Mouse (Mus musculus) right cerebral cortex, postnatal 36 days (tissue): ENCODE data around the gene Cdk2.
"Not testable (repeated sequence)": the region's sequence is repeated elsewhere in the genome, so short reads cannot be mapped to it uniquely, and the experiment has no call there.

Experiments
- DNase-seq, 2 experiments: peaks; one replicate each; pipeline ENCODE4 v3.0.0; 2022; ENCODE audit warnings: low spot score in 2 of 2, mixed read lengths in 1 of 2

Cdk2 gene

DNA sequence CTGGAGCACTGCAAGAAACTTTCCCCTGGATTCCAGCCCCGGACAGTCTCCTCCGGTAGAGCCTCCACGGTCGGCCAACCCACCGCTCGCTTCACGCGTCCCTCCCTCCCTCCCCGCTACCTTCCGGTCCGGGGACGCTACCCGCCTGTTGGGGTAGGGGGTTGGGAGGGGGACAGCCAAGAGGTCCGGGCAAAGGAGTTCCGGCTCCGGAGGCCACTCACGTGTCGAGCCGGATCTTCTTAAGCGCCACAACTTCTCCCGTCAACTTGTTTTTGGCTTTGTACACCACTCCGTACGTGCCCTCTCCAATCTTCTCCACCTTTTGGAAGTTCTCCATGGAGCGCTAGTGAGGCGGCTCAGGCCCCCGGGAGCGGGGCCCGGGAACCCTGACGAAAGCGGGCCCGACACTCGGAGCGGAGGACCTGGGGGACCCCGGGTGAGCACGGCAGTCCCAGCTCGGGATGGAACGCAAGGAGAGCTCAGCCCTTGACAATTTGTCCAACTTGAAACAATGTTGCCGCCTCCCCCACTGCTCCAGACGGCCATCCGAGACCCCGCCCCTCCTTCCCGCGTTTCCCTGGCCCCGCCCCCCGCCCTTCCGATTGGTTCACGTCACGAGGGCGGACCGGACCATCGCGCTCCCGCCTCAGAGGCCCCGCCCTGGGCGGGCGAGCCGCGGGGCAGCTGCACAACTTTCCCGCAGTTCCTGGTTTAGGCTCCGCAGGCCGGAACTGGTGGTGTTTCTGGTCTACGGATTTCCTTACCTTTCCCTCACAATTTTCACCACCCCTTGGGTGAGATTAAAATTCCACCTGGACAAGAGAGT lies at the start of gene Cdk2:
Gene Cdk2, minus strand, starts transcription at position 541 of the 826 bp plus-strand sequence.
- DNase-seq = peak; percentile 64 to 67

DNA sequence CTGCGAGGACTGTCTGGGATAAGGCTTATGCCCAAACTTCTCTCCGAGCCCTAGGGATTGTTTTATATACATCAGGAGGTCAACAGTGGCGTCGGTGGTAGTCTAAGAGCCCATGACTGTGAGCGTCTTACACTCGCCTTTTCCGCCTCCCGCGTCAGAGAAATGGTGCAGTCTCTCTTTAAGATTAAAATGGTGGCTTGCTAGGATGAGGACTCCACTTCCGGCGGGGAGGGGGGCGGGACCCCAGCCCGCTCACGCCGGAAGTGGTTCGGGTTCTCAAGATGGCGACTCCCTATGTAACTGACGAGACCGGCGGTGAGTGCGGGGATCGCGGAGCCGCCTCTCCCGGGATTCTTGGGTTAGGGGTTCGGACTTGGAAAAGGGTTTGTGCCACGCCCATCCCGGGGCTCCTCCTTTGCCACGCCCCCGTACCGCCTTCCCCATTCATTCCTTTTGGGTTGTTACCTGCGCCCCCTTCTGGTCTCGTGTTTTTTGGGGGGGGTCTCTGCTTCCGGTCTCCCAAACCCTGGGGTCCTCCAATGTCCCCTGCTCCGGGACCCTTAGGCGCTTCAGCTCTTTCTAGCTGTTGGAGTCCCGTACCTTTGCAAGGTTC lies 43.5 kb upstream of the Cdk2 start:
- peak; percentile 70 to 74 for DNase-seq

DNA sequence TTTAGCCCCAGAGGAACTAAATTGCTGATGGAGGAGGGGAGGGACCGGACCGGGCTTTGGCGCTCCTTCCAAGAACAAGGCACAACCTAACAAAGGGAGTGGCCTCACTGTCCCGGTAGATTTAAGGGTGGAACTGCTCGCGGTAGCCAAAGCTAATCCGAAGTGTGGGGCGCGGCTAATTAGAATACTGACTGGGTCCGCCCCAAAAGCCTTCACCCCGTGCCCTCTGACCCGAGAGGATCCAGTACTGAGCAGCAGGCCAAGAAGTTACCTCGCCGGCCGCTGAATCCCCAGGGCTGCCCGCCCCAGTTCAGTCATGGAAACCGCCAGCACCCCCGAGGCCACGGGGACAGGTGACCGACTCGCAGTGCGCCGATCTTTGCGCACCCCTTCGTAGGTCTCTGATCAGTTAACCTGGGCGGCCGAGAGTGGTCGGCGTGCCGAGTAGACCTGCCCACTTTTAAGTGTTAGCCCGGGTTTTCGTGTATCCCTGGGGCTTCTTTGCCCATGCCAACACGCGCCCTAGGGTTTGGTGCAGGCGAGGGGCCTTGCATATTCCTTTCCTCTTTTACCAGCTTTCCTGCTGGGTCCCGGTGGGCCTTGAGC lies 42.9 kb upstream of the Cdk2 start, which contains the start of gene Pym1:
Gene Pym1, plus strand, starts transcription at position 244 of the 606 bp plus-strand sequence.
- peak; percentile 18 to 29 for DNase-seq

DNA sequence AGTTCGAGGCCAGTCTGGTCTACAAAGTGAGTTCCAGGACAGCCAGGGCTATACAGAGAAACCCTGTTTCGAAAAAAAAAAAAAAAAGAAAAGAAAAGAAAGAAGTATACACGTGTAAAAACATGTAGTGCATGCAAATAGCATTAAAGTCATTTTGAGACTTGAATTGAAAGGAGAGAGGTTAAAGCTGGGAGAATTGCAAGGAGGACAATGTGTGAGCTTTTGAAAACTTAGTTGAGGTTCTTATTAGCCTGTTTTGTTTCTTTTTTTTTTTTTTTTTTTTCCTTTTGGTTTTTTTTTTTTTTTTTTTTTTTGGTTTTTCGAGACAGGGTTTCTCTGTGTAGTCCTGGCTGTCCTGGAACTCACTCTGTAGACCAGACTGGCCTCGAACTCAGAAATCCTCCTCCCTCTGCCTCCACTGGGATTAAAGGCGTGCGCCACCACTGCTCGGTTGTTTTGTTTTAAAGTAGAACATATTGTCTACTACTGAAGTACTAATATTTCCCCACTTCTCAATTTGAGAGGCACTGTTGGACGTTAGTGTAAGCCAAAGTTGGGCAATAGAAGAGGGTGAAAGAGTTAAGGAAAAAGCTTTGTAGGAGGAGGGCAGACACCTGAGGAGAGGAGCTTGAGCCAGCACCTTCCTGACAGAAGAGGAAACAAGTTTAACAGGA lies 42.3 kb upstream of the Cdk2 start:
- no peak for DNase-seq

DNA sequence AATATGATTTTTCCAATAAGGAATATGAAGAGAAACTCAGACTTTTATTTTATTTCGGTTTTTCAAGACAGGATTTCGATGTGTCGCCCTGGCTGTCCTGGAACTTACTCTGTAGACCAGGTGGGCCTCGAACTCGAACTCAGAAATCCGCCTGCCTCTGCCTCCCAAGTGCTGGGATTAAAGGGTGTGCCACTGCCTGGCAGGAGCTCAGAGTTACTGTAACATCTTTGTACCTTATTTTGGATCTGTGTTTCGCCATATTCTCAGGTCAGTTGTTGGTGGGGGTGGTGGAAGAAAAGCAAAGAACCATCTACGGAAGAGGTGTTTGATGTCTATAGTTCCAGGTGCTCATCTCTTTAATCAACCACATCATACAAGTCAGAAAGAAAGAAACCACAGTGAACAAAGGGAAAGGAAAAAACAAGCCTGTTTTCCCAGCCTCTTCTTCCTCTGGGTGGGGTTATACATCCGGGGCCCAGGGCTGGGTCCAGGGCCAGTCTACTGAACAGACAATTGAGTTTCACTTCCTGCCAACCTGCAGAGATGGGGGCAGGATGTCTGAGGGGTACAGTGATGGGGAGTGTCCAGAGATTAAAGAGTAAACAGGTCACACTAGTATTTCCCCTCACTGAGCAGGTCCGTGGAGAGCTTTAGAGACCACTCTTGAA lies 41.2 kb upstream of the Cdk2 start:
- no peak for DNase-seq

DNA sequence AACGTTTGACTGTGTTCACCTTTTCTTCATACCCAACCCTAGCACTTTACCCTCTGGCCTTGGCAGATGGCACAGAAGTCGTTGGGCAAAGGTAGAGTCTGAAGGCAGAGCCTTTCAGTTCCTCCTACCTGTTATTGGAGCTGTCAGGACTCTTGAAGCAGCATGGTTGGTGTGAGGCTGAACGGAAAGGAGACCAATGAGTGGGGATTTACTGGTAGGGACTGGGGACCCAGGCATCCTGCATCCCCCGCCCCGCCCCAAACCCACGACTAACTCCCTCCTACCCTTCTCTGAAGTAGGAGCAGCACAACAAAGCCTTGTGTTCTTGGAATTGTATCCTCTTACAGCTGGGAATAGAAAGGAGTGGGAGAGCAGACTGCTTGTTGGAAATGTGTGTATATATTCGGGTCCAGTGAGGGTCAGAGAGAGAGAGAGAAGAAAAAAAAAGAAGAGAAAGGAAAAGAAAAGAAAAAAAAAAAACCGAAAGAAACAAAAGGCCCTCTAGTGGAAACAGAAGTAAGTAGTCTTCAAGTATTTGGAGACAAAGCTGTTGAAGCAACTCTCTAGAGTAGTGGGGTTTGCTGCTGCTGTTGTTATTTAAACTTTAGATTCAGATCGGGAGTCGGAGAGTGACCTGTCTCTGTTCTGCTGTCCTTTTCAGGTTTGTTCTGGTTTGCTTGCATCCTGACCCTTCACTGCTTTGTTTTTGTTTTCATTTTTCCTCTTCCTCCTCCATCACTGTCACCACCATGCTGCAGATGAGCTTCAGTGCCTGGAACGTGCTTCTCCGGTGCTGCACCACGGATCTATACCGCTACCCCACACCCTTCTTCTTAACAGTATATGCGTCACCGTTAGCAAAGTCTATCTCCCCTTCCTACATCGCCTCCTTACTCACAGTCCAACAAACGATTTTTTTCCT lies 40.1 kb upstream of the Cdk2 start, which contains the start of gene Dgka:
Gene Dgka, minus strand, starts transcription at position 176 of the 922 bp plus-strand sequence.
- DNase-seq = no peak

DNA sequence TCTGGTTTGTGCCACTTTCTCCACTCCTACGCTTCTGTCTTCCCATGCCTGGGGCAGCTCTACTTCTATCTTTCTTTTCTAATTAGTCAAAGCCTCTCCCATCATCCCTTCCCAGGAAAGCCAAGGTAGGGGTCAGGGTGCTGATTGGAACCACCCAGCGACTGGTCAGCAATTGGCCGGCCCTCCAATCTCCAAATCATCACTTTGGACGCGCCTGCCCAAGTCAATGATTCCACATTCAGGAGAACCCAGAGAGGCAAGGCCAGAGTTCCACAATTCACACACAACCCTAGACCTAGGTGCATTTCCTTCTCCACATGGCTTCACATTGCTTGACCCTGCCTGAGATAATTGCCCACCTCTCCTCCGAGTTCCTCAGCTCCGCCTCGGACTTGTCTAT lies 39.4 kb upstream of the Cdk2 start:
- no peak for DNase-seq

DNA sequence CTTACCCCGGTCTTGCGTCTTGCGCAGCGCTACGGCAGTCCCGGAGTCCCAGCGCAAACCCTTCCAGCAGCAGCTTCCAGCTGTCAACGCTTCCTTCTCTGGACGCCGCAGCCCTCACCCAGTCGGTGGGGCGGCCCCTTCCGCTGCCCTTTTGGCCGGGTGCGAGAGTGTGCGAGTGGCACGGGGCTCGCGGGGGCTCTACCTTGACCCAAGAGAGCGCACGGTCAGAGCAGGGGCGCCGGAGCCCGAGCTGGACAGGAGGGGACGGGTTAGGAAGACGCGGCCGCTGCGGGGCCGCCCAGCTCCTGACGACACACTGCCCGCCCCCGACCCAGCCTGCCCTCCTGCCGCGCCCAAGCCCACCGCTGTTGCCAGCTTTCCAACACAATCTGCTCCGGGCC lies 39.0 kb upstream of the Cdk2 start:
- peak in 1 of 2 experiments; percentile 16 for DNase-seq

DNA sequence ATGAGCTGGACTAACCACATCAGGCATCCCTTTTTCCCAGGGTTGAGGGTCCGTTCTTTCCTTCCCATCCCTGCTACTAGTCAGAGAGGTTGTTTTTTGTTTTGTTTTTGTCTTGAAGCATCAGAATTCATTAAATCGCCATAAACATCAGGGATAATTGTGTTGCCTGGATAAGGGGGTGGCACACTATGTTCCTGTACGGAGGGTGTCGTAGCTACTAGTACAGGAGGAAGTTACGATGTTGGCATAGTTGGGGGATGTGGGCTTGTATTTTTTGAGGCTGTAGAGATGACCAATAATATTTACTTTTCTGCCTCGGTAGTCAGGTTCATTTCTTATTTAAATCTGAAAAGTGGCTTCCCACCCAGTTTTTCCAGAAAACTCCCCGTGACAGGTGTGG lies 38.4 kb upstream of the Cdk2 start:
- no peak for DNase-seq

DNA sequence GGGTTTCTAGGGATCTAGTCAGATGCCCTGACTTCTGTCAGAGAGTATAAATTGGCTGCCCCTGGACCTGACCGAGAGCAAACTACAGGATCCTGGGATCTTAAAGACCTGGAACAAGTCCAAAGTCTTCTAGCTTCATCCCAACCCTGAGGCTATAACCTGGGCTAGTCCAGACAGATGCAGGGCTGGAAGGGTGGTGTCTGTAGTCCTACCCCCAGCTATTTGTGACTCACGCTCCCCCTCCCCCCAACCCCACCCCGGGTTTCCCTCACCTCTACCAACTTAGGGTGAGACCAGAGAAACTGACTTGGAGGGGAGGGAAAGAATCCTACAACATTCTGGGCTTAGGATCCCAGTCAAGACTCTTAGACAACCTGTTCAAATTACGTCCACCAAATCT lies 37.8 kb upstream of the Cdk2 start:
- DNase-seq = no peak

DNA sequence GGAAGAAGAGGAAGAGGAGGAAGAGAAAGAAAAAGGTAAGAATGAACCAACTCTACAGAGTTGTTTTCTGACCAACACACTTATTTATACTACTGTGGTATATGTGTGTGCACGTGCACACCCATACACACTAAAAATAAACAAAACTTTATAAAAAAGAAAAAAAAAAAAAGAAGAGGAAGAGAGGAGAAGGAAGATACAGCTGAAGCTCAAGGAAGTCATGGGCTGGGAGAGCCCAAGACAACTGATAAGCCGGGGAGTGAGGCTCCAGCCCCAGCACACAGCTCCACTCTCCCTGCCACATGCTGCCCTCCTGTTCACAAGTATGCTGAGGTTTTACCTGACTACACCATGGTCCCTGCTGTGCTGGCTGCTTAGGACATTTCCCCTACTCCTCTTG lies 35.5 kb upstream of the Cdk2 start:
- DNase-seq = no peak

DNA sequence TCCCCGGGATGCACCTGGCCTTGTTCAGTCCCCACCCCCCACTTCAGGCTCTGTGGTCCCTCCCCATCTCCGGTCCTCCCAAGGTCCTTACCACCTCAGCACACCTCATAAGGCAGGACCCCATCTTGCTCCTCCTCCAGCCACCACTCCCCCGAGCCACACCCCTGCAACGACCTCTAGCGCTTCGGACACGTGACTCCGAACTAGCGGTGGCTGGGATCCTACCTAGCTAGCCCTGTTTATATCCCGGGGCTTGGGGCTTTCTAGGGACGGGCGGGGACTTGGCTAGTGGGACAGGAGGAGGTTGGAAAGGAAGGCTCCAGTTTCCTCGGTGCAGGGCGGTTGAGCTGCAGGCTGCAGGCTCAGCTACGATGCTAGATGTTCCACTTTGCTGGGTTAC lies 32.6 kb upstream of the Cdk2 start:
- no peak for DNase-seq

DNA sequence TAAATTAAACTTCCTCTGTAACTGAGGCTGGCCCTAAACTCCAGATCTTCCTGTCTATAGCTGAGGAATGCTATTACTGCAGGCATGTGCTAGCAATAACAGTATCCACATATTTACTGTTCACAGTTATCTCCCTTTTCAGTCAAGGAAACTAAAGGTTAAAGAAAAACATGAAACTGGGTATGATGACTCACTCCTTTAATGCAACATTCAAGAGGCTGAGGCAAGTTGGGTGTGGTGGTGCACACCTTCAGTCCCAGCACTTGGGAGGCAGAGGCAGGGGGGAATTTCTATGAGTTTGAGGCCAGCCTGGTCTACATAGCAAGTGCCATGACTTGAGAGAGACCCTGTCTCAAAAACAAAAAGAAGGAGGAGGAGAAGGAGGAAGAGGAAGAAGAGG lies 27.2 kb upstream of the Cdk2 start:
- DNase-seq = no peak

DNA sequence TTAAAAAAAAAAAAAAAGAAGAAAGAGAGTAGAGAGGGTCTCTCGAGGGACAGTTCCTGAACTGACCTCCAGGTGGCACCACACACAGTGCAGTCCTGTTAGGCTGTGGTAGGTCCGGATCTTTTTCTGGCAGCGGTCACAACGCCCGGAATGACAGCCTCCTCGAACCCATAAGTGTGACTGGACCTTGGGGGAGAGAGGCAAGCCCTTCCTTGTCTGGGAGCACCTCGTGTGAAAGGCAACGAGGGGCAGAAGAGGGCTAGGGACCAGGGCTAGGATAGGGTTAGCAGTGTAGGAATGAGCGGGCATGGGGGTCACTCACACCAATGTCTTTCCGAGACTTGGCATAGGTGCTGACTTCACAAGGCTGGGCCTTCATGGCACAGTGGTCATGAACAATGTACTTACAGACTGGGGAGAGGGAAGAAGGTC lies 26.2 kb upstream of the Cdk2 start:
- peak in 1 of 2 experiments; percentile 22 for DNase-seq

DNA sequence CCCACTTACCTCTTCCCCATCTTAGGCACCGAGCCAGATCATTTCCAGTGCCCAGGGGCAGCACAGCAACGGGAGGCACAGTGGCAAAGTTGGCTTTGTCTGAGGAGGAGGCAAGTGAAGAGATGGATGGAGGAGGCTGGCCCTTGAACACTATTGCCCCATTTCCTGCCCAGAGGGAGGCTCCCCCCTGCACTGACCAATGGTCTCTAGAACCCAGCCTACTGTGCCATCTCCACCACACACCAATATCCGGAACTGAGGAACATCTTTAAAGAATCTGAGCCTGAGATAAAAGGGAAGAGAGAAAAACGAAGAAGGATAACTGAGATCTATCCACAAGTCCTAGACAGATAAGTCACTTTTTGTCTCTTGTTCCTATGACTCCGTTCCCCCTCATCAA lies 23.2 kb upstream of the Cdk2 start:
- no peak for DNase-seq

DNA sequence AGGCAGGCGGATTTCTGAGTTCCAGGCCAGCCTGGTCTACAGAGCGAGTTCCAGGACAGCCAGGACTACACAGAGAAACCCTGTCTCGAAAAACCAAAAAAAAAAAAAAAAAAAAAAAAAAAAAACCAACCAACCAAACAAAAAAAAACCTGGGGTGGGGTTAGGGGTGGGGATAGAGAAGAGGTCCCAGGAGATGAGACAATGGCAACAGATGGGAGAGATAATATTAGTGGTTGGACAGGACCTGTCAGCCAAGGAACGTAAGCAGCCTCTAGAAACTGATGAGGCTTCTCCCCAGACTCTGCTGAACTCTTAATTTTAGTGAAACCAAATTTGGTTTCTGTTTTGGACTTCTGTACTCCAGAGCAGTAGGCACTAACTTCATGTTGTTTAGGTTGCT lies 20.6 kb upstream of the Cdk2 start:
- not testable (repeated sequence) for DNase-seq

DNA sequence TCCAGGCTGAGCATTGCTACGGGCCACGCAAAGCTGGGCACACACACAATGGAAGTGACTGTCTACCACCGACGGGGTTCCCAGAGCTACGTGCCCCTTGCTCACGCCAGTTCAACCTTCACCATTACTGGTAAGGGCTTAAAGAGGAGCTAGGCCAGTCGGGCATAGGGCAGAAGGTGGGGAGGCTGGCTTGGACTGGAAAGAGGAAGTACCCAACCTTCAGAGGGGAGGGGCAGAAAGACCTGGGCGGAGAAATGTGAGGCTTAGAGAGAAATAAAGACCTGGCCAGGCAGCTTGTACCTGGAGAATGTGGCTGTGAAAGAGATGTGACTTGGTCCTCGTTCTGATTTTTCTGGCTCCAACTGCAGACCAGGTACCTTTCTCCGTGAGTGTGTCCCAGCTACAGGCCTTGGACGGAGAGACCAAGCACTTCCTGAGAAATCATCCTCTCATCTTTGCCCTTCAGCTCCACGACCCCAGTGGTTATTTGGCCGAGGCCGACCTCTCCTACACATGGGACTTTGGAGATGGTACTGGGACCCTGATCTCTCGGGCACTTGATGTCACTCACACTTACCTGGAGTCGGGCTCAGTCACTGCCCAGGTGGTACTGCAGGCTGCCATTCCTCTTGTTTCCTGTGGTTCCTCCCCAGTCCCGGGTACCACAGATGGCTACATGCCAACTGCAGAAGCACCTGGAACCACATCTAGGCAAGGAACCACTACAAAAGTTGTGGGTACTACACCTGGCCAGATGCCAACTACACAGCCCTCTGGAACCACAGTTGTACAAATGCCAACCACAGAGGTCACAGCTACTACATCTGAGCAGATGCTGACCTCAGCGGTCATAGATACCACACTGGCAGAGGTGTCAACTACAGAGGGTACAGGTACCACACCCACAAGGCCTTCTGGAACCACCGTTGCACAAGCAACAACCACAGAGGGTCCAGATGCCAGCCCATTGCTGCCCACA lies 11.0 kb upstream of the Cdk2 start:
- DNase-seq = no peak

DNA sequence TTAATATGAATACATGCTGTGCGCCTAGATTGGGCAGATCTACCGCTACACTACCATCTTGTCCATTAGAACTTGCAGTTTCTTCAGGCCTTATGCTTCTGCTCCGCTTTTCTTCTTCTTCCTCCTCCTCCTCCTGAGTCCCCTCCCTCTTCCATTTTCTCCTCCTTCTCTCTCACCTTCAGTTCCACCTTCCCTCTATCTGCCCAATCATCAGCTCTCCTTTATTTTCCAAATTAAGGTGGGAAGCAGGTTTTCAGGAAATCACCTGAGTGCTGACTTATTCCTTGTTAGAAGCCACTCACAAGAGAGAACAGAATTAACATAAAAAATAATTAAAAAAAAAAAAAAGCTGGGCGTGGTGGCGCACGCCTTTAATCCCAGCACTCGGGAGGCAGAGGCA lies 6.5 kb upstream of the Cdk2 start:
- DNase-seq = not testable (repeated sequence)

DNA sequence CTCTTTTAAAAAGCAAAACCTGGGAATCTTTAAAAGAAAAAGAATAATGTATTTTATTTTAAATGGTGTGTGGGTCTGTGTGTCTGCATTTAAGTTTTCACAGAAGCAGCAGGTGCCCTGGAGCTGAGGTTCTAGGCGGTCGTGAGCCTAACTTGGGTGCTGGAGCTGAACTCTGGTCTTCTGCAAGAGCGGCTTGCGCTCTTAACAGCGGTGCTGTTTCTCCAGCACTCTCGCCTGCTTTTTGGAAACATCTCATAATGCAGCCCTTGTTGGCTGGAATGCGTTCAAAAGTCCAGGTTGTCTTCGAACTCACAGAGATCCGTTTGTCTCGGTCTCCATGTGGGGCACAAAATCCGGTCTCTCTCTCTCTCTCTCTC lies 474 bp upstream of the Cdk2 start:
- DNase-seq = no peak
